Mouse (Mus musculus) left cerebral cortex, adult 18-20 months (tissue): ENCODE measurements around the gene Cpsf7. TPM values are rescaled to one million over a fixed set of nuclear protein-coding genes. Genes with fewer than 3 reads are reported as not detected.

Experiments used
- DNase-seq, 2 experiments: peaks; one replicate each; pipeline ENCODE4 v3.0.0; 2021 to 2022; ENCODE audit warnings: low spot score in 2 of 2, mixed read lengths in 1 of 2
- long read RNA-seq, 2 experiments: library from polyadenylated mRNA; stranded (forward); transcript quantifications; one replicate each; pipeline ENCODE4 v2.0.0; 2021
- total RNA-seq, 2 experiments: library from RNA; stranded (reverse); gene quantifications; 2 replicates each; pipeline ENCODE4 v1.2.3; 2021

Gene Cpsf7
- total RNA-seq = 10 to 100 TPM; 76.8 to 79.5 TPM
- long read RNA-seq, experiment 1, transcript Cpsf7-201 (10 exons, 3,500 nt) = major isoform, 20 of 51 reads
- long read RNA-seq, experiment 1, partial matches to known transcripts = 12 of 51 reads
- long read RNA-seq, experiment 1, other reads (novel, unspliced or antisense) = 19 of 51 reads
- long read RNA-seq, experiment 2, transcript Cpsf7-201 (10 exons, 3,500 nt) = major isoform, 7 of 35 reads
- long read RNA-seq, experiment 2, partial matches to known transcripts = 20 of 35 reads
- long read RNA-seq, experiment 2, other reads (novel, unspliced or antisense) = 8 of 35 reads

DNA sequence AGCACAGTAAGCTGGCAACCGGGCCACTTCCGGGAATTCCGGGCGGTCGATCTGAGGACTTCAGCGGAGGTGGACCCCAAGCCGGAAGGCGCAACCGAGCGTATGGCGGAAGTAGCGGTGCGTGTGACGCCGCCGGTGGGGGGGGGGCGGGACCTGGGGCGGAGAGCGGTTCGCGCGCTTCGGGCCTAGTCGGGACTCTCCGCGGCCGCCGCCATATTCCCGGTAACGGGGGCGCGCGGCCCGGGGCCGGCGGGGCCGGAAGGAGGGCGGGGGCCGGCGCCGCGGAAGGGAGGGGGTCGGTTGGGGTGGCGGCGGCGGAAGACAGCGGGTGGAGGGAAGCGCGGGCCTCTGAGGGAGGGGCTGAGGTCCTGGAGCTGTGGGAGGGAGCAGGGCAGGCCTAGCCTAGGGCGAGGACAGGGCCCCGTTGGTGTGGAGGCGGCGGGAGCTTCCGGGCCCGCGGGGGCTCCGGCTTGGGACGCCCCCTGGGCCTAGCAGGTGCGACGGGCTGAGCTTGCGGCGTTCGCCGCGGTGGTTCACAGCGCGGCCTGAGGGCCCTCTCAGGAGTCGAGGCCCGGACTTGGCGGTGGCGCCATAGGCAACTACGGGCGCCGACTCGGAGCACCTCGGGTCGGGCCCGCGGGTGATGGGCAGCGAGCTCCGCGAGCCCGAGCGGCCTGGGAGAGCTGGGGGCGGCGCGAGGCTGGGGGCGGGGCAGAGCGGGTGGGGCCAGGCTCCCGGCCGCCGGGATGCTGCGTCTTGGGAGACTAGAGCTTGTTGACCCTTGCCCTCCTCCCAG is at the start of gene Cpsf7:
Gene Cpsf7 (plus strand): TSS at position 161 of the 796 bp plus-strand sequence.
- DNase-seq = peak; percentile 86 to 91

DNA sequence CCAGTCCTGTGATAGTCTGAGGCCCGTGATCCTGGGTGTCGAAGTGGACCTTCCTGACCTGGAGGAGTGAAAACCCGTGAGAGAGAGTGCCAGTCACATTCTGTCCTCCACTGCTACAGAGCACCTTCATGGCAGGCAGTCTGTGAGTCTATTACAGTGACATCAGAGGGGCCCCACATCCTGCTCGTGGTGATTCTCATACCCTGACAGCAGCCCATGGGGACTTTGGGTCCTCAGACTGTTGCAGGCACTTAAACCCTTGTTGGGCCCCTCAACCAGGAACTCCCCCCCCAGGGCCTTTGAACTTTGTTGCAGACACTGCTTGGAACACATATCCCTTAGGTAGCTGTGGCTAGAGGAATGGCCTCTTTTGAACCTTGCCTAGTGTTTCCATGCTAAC is 45.5 kb upstream of the Cpsf7 start:
- no peak for DNase-seq

DNA sequence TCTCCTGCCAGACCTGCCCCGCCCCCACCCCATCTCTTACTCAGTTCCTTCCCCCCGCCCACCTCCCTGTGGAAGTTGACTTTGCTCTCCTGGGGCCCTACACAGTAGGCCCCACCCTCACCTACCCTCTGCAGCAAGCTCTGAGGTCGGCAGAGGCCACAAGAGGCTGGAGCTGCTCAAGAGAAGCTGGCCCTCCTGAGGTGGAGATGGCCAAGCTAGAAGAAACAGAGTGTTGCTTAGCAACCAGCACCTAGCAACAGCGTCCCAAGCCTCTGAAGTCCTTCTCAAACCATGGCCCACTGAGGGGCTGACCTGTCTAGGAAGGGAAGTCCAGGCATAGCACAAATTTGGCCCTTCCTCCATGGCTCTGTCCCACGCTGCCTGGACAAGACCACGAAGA is 42.4 kb upstream of the Cpsf7 start, which contains the start of gene Ppp1r32:
Gene Ppp1r32 (minus strand): TSS at position 226 of the 400 bp plus-strand sequence.
- DNase-seq = no peak

DNA sequence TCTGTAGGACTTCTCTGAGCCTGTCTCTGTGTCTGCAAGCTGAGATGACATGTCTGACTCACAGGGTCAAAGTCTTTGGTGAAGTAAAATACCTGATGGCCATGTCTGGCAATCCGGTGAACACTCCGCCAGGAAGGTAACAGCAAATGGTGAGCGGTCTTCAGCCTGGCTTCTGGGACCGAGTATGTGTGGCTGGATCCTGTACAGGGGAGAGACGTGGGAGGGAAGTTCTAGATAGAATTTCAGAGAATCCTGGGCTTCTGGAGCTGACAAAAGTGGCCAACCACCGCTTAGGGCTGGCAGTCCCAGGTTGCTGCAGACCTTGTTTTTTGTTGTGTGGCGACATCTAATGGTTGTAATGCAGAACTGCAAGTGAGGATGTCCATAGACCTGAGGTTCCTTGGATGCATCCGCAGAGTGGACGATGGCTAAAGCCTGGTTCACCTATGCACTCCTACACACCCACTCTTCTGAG is 38.8 kb upstream of the Cpsf7 start:
- DNase-seq = peak; percentile 41 to 60

DNA sequence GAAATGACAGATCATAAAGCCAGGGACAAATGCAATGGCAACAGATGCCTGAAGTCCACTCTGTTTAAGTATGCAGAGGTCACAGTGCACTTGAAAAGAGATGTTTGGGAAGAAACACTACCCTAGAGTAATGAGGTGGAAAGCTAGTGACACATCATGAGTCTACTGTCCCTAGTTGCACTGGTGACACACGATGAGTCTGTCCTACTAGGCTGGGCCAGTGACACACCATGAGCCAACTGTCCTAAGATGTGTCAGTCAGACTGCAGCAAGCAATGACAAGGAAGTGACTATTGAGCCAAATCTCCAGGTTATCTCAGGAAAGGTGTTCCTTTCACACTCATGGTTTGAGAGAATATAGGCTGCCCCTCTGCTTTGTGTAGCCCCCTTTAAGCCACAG is 29.4 kb upstream of the Cpsf7 start:
- DNase-seq = no peak

DNA sequence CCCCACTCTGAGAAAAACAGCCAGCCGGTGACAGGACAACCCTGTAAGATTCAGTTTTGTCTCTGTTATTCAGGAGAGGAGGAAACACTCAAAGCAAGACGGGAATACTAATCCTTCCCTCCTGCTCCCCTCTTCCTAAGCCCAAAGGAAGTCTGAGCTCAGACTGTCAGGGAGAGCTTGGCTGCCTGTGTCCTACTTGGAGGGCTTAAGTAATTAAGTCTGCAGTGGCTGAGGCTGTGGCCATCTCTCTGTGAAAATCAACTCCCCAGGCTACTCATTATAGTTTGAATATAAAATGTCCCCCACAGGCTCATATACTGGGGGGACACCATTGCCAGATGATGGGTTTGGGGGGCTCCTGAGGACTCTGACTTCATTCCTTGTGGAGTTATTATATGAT is 28.1 kb upstream of the Cpsf7 start:
- no peak for DNase-seq

DNA sequence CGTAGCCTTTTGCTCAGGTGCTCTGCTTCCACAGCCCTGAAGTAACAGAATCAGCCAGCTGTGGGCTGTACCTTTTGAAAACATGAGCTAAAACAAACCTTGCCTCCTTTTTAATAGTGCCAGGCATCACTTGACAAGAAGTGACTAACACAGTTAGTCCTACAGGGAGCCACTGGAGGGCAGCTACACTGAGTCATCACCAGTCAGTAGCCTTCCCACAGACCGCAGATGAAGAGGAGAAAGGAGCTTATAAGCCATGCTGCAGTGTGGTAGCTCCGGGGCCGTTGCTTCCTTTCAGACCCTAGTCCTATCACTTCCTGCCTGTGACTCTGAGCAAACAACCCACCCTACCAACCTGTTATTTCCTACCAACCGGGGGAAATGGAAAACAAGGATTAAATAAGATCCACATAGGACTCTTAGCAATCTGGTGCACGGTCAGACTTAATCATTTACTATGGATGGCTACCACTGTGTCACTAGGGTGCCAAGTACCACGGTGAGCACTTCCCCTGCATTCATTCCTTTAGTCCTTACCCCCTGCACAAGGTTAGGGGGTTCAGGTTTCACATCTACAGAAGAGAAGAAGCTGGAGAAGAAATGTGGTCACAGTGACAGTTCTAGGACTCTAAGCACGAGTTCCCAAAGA is 27.4 kb upstream of the Cpsf7 start:
- DNase-seq = no peak

DNA sequence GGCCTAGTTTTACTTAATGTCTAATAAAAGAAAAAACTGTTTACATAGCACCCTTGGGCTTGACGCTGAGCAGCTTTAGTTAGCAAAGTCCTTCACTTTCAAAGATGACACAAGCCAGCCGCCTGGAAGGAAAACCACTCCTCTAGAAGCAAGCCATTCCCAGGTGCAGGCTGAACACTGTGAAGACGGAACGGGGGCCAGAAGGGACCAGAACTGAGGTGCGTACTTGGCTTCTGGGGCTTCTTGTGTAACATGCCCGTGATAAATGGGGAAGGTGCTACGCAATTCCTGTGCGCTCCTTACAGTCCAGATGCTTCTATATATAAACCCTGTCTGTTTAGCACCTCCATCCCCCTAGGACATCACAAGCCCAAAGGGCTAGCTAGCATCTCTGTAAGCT is 24.5 kb upstream of the Cpsf7 start:
- DNase-seq = no peak

DNA sequence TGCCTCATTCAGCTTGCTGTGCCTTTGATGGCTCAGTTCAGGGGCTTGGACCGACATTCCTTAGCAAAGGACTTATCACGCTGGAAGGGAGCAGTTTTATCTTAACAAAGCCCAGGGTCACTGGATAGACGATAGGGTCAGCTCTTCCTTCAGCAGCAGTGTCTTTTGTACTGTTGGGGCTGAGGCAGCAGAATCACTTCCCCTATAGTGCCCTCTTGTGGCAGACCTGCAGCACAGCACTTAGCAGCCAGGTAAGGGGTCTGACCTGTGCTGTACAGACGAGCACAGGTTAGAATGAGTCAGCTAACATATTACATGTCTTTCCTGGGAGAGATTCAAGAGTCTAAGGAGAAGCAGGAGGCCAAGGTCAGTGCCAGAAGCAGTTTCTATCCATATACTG is 22.5 kb upstream of the Cpsf7 start:
- DNase-seq = peak in 1 of 2 experiments; percentile 48

DNA sequence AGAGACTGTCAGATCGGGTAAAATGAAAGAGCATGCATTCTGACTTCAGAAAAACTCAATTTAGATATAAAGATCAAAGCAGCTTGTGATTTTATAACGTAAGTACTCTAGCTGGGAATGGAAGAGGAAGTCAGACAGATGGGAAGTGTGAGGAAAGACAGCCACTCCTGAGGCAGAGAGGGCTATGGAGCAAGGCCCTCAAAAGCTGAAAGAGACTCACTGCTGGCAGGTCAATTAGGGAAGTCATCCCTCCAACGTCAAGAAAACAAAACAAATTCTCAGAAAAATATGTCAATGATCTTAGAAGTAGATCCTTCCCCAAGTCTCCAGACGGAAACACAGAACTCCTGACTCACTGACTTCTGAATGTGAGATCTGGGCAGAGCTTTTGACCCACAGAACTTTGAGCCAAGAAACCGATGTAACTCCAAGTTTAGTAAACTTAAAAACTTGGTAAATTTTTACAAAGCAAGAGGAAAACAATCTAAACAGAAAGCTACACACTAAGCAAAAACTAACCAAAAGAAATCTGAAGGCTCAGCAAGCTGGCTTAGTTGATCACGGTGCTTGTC is 14.2 kb upstream of the Cpsf7 start:
- no peak for DNase-seq

DNA sequence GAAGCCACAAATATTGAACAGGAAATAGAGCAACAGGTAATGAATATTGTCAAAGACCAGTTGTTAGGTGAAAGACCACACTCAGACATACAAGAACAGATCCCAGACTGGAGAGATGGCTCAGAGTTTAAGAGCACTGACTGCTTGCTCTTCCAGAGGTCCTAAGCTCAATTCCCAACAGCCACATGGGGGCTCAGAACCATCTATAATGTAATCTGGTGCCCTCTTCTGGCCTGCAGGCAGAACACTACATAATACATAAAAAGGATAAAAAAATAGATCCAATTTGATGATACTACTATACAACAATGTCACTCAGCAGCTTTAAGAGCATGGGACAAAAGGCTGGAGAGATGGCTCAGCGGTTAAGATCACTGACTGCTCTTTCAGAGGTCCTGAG is 4.7 kb upstream of the Cpsf7 start:
- DNase-seq = no peak

DNA sequence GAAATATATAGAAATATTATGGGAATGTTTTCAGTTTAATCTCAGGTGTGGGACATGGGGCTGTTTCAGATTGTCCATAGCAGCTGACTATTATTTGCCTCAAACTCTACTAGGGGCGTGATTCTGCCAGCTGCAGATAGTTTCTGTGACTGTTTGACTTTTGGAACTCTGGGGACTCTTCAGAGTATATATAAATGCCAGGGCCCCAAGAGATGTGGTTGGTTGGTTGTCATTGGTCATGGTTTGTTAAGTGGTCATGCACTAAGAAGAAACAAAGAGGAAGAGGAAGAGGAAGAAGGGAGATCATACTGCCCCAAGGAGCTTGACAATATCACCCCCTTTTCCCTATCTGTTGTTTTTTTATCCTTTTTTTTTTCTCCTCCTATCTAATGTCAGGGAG is 3.1 kb upstream of the Cpsf7 start:
- no peak for DNase-seq

DNA sequence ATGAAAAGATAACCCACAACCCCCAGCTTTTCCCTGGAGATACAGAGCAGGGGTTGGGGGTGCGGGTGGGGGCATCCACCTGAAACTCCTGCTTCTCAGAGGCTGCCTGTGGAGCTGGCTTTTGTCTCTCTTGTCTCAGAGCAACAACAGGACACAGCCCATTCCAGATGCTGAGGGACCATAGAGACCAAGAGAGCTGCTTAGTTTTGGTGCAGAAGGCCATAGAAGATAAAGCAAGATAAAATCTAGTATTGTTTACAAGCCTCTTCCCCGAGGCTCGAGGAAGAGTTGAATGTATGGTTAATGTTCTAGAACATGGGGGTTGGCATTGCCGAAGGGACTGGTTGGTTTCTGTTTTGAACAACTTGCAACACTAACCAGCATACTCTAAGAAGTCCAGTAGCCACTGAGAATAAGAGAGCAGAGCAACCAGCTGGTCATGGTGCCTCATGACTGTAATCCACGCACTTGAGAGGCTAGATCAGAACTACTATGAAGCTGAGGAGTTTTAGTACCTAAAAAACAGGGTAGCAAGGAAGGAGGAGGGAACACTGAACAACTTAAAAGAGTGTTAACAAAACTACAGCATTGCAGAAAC is 1.5 kb upstream of the Cpsf7 start:
- DNase-seq = no peak

DNA sequence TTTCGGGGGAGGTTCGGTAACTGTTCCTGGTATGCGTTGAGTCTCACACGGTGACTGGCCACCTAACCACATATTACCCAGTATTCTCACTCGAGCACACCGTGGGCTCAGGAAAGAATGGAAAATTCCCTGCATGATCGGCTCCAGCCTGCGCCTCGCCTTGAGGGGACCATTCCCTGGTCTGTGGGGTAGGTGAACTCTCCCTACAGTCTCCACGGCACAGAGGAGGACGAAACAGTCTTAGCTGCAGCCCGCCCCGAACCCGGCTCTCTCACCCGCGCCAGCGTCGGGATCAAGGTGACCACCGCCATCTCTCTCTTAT is 321 bp upstream of the Cpsf7 start:
- no peak for DNase-seq

DNA sequence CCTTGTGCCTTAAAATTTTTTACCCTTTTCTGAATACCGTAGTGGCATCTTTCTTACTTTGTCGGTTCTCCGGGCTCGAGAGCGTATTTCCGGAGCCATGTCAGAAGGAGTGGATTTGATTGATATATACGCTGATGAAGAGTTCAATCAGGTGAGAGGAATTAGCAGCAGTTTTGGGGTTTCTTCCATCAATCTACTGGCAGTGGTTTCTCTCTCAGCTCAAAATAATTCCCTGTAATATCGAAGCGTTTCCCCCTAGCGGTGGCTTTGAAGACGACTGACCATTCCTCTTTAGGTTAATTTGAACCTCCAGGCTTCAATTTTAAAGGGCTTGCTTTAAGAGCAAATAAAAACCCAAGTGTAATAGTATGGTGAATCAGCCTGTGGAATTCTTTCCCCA is 844 bp downstream of the Cpsf7 start, which contains the start of gene Sdhaf2:
Gene Sdhaf2 (minus strand): TSS at position 233 of the 400 bp plus-strand sequence.
- peak; percentile 16 to 29 for DNase-seq

DNA sequence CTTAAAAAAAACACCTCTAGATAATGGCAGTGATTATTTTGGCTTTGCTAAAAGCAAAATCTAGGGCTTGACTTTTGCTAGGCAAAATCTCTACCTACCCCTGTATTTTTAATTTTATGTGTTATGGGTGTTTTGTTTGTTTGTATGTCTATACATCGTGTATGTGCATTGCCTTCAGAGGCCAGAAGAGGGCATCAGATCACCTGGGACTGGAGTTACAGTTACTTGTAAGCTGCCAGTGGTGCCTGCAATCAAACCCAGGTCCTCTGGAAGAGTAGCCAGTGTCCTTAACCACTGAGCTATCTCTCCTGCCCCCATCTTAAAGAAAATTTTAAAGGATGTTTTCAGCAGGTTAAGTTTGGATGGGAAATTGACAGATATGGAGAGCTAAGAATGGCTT is 5.0 kb downstream of the Cpsf7 start:
- no peak for DNase-seq

DNA sequence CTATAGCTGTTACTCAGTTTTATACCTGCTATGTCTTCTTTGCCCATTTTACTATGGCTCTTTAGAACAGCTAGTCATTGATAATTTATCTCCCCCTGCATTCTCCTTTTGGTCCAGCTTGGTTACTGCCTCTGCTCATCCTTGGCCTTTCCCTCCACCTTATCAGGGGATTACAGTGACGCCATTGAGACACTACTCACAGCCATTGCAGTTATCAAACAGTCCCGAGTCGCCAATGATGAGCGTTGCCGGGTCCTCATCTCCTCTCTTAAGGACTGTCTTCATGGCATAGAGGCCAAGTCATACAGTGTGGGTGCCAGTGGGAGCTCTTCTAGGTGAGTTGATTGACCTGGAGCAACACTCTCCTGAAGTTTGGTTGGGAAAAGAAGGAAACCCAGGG is 14.4 kb downstream of the Cpsf7 start:
- no peak for DNase-seq

DNA sequence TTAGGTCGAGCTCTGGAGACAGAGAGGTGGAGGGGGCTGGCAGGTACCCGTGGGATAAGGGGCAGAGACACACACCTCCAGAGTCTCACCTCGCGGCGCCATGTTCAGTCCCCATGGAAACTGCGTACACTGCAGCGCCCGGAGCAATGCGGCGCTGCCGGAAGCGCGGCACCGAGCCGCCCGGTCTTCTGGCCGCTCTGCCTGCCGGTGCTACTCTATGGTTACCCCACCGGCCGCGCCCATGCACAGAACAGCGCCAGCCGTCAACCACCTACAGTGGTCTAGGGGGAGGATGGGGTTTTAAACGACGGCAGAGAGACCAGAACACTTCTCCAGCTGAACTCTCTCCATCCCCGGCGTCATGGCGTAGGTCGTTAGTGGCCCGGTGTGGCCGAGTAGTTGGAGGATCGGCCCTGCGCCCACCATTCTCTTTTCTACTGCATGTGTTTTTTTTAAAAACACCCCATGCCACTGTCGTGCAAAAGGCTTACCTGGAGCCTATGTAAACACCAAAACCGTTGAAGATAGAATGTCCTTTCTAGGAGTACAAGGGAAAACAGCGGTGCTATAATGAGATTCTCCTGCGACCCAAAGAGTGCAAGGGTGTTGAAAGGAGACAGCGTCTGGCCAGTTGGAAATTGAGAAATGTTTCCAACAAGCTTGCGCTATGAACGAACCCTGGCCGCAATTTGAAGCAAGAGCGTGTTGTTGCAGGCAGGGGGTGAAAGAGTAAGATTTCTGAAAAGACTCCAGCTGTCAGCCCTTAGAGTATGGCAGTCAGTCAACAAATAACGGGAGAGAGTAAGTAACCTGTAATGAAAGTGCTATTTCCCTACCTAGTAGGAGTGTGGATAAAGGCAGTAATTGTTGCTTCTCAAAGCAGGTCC is 30.8 kb downstream of the Cpsf7 start, which contains the start of gene Tmem216:
Gene Tmem216 (minus strand): TSS at position 615 of the 887 bp plus-strand sequence.
- DNase-seq = peak; percentile 82 to 87

DNA sequence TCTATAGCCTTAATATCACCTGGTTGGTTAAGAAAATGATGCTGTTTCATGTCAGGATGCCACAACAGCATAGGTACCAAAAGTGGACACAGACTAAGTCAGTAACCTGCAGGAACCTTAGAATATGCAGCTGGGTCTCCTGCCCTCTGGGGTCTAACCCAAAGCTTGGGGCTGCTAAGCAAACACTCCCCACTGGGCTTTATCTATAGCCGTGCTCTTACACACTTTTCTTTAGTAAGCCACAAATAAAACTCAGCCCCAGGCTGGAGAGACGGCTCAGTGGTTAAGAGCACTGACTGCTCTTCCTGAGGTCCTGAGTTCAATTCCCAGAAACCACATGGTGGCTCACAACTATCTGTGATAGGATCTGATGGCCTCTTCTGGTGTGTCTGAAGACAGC is 31.9 kb downstream of the Cpsf7 start:
- no peak for DNase-seq

DNA sequence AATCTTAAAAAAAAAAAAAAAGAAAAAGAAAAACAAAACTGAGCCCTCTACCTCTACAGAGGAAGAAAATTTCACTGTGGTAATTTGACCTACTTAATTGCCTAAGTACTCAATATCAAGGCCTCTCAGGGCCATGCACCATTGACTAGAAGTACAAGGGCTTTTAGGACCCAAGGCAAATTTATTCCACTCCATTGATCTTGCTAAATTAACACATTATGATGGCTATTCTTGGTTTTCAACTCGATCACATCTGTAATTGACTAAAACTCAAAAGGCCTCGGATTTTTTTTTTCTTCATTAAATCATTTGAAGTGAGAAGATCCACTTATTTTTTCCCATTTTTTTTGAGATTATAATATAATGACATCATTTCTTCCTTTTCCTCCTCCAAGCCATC is 32.4 kb downstream of the Cpsf7 start:
- DNase-seq = no peak
